Mouse (Mus musculus) heart, embryonic 14.5 days (tissue): Measurements from ENCODE around the gene Hjurp. TPM values are rescaled to one million over a fixed set of nuclear protein-coding genes. Genes with fewer than 3 reads are reported as not detected.

Source experiments
- ATAC-seq: fragments of 200-750 bp; cut with Nextera tagmentation; 2 replicates; pipeline ENCODE4 v1.8.0; 2017; ENCODE audit warnings: low read depth, moderate TSS enrichment; ENCODE audit not compliant: insufficient number of reproducible peaks, insufficient read depth, low FRiP score
- H3K27ac ChIP-seq, 2 experiments: fragments of 200-500 bp in 1 of 2; fragments of 300-500 bp in 1 of 2; sonication (generic) in 1 of 2; replicated peaks in 1 of 2; 2 replicates each; pipeline ENCODE4 v1.5.1; 2012 to 2014; ENCODE audit warnings: low read depth in 2 of 2, low read length in 2 of 2, control low read depth in 1 of 2, mild to moderate bottlenecking in 1 of 2, mixed read lengths in 1 of 2; ENCODE audit not compliant: control insufficient read depth in 1 of 2, insufficient read depth in 1 of 2
- H3K27me3 ChIP-seq: fragments of 300-500 bp; sonication (generic); 2 replicates; pipeline ENCODE4 v1.6.1; 2014; ENCODE audit warnings: mild to moderate bottlenecking, low read length, control low read depth; ENCODE audit not compliant: control insufficient read depth, insufficient read depth
- H3K36me3 ChIP-seq: fragments of 300-500 bp; sonication (generic); 2 replicates; pipeline ENCODE4 v1.6.1; 2014; ENCODE audit warnings: mild to moderate bottlenecking, control low read depth, low read length, mixed read lengths; ENCODE audit not compliant: control insufficient read depth, insufficient read depth
- H3K4me1 ChIP-seq, 2 experiments: fragments of 200-500 bp in 1 of 2; fragments of 300-500 bp in 1 of 2; sonication (generic) in 1 of 2; 2 replicates each; pipeline ENCODE4 v1.6.1; 2012 to 2014; ENCODE audit warnings: low read length in 2 of 2, control low read depth in 1 of 2, mixed read lengths in 1 of 2; ENCODE audit not compliant: control insufficient read depth in 2 of 2, insufficient read depth in 2 of 2
- H3K4me2 ChIP-seq: fragments of 300-500 bp; sonication (generic); 2 replicates; pipeline ENCODE4 v1.6.1; 2014; ENCODE audit warnings: mild to moderate bottlenecking, low read length
- H3K4me3 ChIP-seq, 2 experiments: fragments of 200-500 bp in 1 of 2; fragments of 300-500 bp in 1 of 2; sonication (generic) in 1 of 2; 2 replicates each; pipeline ENCODE4 v1.5.1; 2012 to 2014; ENCODE audit warnings: low read length in 2 of 2, mild to moderate bottlenecking in 2 of 2, control low read depth in 1 of 2, low read depth in 1 of 2, moderate library complexity in 1 of 2; ENCODE audit not compliant: control insufficient read depth in 1 of 2, insufficient read depth in 1 of 2
- H3K9ac ChIP-seq: fragments of 300-500 bp; sonication (generic); 2 replicates; pipeline ENCODE4 v1.6.1; 2014; ENCODE audit warnings: mild to moderate bottlenecking, low read length
- H3K9me3 ChIP-seq: fragments of 300-500 bp; sonication (generic); 2 replicates; pipeline ENCODE4 v1.6.1; 2016; ENCODE audit warnings: low read length, control low read depth; ENCODE audit not compliant: control insufficient read depth
- WGBS: fragments of 180-500 bp; shearing (Covaris S2); extraction: QIAGEN DNeasy Blood & Tissue Kit; methylation state at CpG from one replicate; pipeline ENCODE4 v1.1.7; 2014; 5-methylcytosine and 5-hydroxymethylcytosine counted together
- polyA plus RNA-seq: library from polyadenylated mRNA; unstranded; fragments of >200 nt; fragmentation: Nextera tagmentation; extraction: Ambion mirVana; gene quantifications from 2 replicates; pipeline ENCODE4 v1.2.1, GENCODE M21; 2014

Gene Hjurp
- polyA plus RNA-seq, 1 experiment from 2014 or later = 104 TPM

GRCm38 (mm10) chr1:88275698-88276523 lies 1.5 kb downstream of the Hjurp start:
- H3K27me3 ChIP-seq = no peaks in the 10 kb centered on the region
- H3K9ac ChIP-seq = peak overlapping the region; percentile 80
- H3K4me3 ChIP-seq = peak overlapping the region; percentile 47 to 55
- H3K36me3 ChIP-seq = peaks cover 50% of the 10 kb centered on the region
- ATAC-seq = no peak
- H3K27ac ChIP-seq = peak overlapping the region in 1 of 2 experiments; percentile 85; a peak in 1 of 4 replicates
- peak overlapping the region; percentile 65 for H3K4me2 ChIP-seq
- no peaks in the 10 kb centered on the region for H3K9me3 ChIP-seq
- H3K4me1 ChIP-seq = peaks cover 5 to 23% of the 10 kb centered on the region in 2 experiments; a peak in 3 of 4 replicates
- WGBS = 63% methylated on average over 13 of the region's 13 CpGs

- WGBS = 69% methylated on average over 13 of the region's 13 CpGs
- peaks cover 50% of the 10 kb centered on the region for H3K36me3 ChIP-seq
Observed at GRCm38 (mm10) chr1:88275078-88275680, 2.3 kb downstream of the Hjurp start.

GRCm38 (mm10) chr1:88274371-88275077 lies 2.9 kb downstream of the Hjurp start:
- WGBS = 72% methylated on average over 11 of the region's 11 CpGs
- ATAC-seq = no peak
- no peaks in the 10 kb centered on the region for H3K9me3 ChIP-seq
- peaks cover 57% of the 10 kb centered on the region for H3K36me3 ChIP-seq
- H3K27me3 ChIP-seq = no peaks in the 10 kb centered on the region
- no peak overlapping the region for H3K4me2 ChIP-seq
- H3K4me3 ChIP-seq = no peak overlapping the region
- H3K27ac ChIP-seq = no peak overlapping the region
- H3K4me1 ChIP-seq = peaks cover 5 to 23% of the 10 kb centered on the region in 2 experiments; a peak in 3 of 4 replicates
- H3K9ac ChIP-seq = no peak overlapping the region

More at GRCm38 (mm10) chr1:88275078-88275680, 2.3 kb downstream of the Hjurp start:
- Histone ChIP-seq H3K9ac (peak overlapping the region; percentile 80), H3K27ac (no peak overlapping the region), H3K4me3 (no peak overlapping the region), H3K4me2 (peak overlapping the region; percentile 65), H3K4me1 (peaks cover 5 to 23% of the 10 kb centered on the region in 2 experiments; a peak in 3 of 4 replicates), H3K27me3 (no peaks in the 10 kb centered on the region), H3K9me3 (no peaks in the 10 kb centered on the region)
- ATAC-seq = no peak

- Histone ChIP-seq H3K4me3 (no peak overlapping the region), H3K27ac (no peak overlapping the region), H3K27me3 (no peaks in the 10 kb centered on the region), H3K9ac (no peak overlapping the region), H3K4me1 (peaks cover 5 to 23% of the 10 kb centered on the region in 2 experiments; a peak in 3 of 4 replicates), H3K4me2 (no peak overlapping the region), H3K9me3 (no peaks in the 10 kb centered on the region), H3K36me3 (peaks cover 64% of the 10 kb centered on the region)
- ATAC-seq = no peak
- WGBS = 80% methylated on average over 4 of the region's 4 CpGs
Observed at GRCm38 (mm10) chr1:88273832-88274231, 3.6 kb downstream of the Hjurp start.

GRCm38 (mm10) chr1:88273326-88273725 lies 4.1 kb downstream of the Hjurp start:
- Histone ChIP-seq H3K9me3 (no peaks in the 10 kb centered on the region), H3K36me3 (peaks cover 69% of the 10 kb centered on the region), H3K27me3 (no peaks in the 10 kb centered on the region), H3K4me2 (no peak overlapping the region), H3K9ac (no peak overlapping the region), H3K27ac (no peak overlapping the region), H3K4me1 (peaks cover 5 to 23% of the 10 kb centered on the region in 2 experiments; a peak in 3 of 4 replicates), H3K4me3 (no peak overlapping the region)
- no peak for ATAC-seq
- WGBS = 94% methylated on average over 3 of the region's 3 CpGs

- Histone ChIP-seq H3K36me3 (peaks cover 73% of the 10 kb centered on the region), H3K9me3 (no peaks in the 10 kb centered on the region), H3K4me3 (no peak overlapping the region), H3K4me2 (no peak overlapping the region), H3K27me3 (no peaks in the 10 kb centered on the region), H3K27ac (no peak overlapping the region), H3K4me1 (peaks cover 5 to 23% of the 10 kb centered on the region in 2 experiments; a peak in 3 of 4 replicates), H3K9ac (no peak overlapping the region)
- no peak for ATAC-seq
- WGBS = 65% methylated on average over 4 of the region's 4 CpGs
Observed at GRCm38 (mm10) chr1:88272851-88273250, 4.6 kb downstream of the Hjurp start.

- H3K9ac ChIP-seq = no peak overlapping the region
- peaks cover 91% of the 10 kb centered on the region for H3K36me3 ChIP-seq
- WGBS = 87% methylated on average over 12 of the region's 12 CpGs
- no peak overlapping the region for H3K27ac ChIP-seq
- H3K9me3 ChIP-seq = no peaks in the 10 kb centered on the region
- H3K4me3 ChIP-seq = no peak overlapping the region
- ATAC-seq = no peak
- no peak overlapping the region for H3K4me2 ChIP-seq
- H3K27me3 ChIP-seq = no peaks in the 10 kb centered on the region
- peaks cover 0 to 8% of the 10 kb centered on the region in 2 experiments; a peak in 2 of 4 replicates for H3K4me1 ChIP-seq
Observed at GRCm38 (mm10) chr1:88269539-88270309, 7.7 kb downstream of the Hjurp start.
